Mouse (Mus musculus): ENCODE results near the gene Aldh18a1.

DNA sequence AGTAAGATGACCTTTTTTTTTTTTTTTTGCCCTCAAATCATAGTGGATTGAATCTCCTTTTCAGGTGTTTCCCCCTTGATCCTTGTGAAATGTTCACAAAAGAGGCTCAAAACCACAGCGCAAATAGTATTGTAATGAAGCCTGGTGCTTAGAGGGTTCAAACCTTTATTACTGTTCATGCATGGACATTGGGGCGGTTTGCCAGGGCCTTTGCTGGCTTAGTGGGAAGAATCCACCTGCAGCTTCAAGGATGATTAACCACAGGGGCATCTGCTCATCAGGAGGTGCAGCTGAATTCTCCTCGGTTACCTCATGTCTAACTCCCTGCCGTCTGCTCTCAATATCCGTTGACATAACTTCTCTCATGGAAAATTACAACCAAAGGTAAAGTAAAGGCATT is 44.4 kb upstream of the Aldh18a1 start:
- no peak for TF ChIP-seq POLR2A (IDR thresholded peaks at IDR 0.05; ENCODE audit: borderline replicate concordance, control insufficient read depth, low read depth, low read length)
- TF ChIP-seq CTCF (IDR thresholded peaks at IDR 0.05; ENCODE audit: control insufficient read depth, insufficient read depth, low read length): no peak
